ENCODE assay signal across 18 mouse cellular contexts in the genomic region with DNA sequence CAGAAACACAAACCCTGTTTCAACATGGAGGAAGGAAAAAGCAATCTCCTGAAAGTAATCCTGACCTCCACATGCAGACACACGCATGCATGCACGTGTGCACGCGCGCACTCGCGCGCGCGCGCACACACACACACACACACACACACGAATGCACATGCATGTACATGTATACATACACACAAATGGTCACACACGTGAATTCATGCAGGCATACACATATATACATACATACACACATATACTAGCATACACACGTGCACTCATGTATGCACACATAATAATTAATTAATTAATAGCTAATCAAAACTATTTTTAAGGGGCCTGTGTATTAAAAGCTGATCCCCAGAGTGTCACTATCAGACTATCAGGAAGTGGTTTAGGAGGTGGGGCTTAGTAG.
"Had no signal": no experiment of that assay in that cellular context is flagged by ENCODE, and none has a peak within 500 bp of the region (broad histone marks: within the 10 kb centered on the region; RNA-seq: fewer than 3 reads in every experiment).

No protein-coding gene starts in this region.

- H3K4me2 ChIP-seq: liver, embryonic 11.5 days; lung, embryonic 14.5 days; midbrain, embryonic 12.5 days; neural tube, embryonic 13.5 days; stomach, embryonic 15.5 days had no signal

- H3K36me3 ChIP-seq: midbrain, embryonic 12.5 days; neural tube, embryonic 13.5 days; stomach, embryonic 15.5 days had no signal

- ATAC-seq: lung, postnatal 0 days; midbrain, embryonic 16.5 days had no signal

- H3K27me3 ChIP-seq: midbrain, embryonic 12.5 days; neural tube, embryonic 13.5 days; stomach, embryonic 15.5 days had no signal

- H3K27ac ChIP-seq: kidney, postnatal 0 days; layer of hippocampus, adult 2 months; macrophage; midbrain, embryonic 12.5 days; neural tube, embryonic 13.5 days; stomach, embryonic 15.5 days had no signal

- H3K4me3 ChIP-seq: layer of hippocampus, adult 2 months; midbrain, embryonic 12.5 days; myocyte; neural tube, embryonic 13.5 days; stomach, embryonic 15.5 days had no signal

- H3K4me1 ChIP-seq: stomach, embryonic 15.5 days had no signal

- DNase-seq: kidney, adult 2 months; kidney, postnatal 25 days; layer of hippocampus, adult 9-11 months; lung, embryonic 14.5 days; retina, postnatal 1 day; right cerebral cortex, postnatal 25 days; spleen, adult 18-20 months; thymus, postnatal 4 days had no signal

- H3K9ac ChIP-seq: lung, embryonic 14.5 days; midbrain, embryonic 12.5 days; neural tube, embryonic 13.5 days; stomach, embryonic 15.5 days had no signal

- H3K9me3 ChIP-seq: midbrain, embryonic 12.5 days; neural tube, embryonic 13.5 days; stomach, embryonic 15.5 days had no signal
